Mouse (Mus musculus) heart, embryonic 16.5 days (tissue): ENCODE results near the gene Phldb2. TPM values are rescaled to one million over a fixed set of nuclear protein-coding genes. Genes with fewer than 3 reads are reported as not detected.

Experiments used
- ATAC-seq: fragments of 200-750 bp; cut with Nextera tagmentation; replicated peaks from 2 replicates; pipeline ENCODE4 v1.8.0; 2017; ENCODE audit warnings: moderate number of reproducible peaks; ENCODE audit not compliant: insufficient read depth, low FRiP score; ENCODE audit errors: extremely low read depth
- H3K27ac ChIP-seq: fragments of 300-500 bp; sonication (generic); 2 replicates; pipeline ENCODE4 v1.5.1; 2014; ENCODE audit warnings: mild to moderate bottlenecking, low read length, control low read depth, moderate library complexity
- H3K27me3 ChIP-seq: fragments of 300-500 bp; sonication (generic); 2 replicates; pipeline ENCODE4 v1.6.1; 2014; ENCODE audit warnings: low read length, mixed read lengths; ENCODE audit not compliant: control insufficient read depth, insufficient read depth
- H3K36me3 ChIP-seq: fragments of 300-500 bp; sonication (generic); 2 replicates; pipeline ENCODE4 v1.6.1; 2014; ENCODE audit not compliant: control insufficient read depth, insufficient read depth
- H3K4me1 ChIP-seq: fragments of 300-500 bp; sonication (generic); 2 replicates; pipeline ENCODE4 v1.6.1; 2014; ENCODE audit warnings: low read length, mixed read lengths; ENCODE audit not compliant: control insufficient read depth, insufficient read depth
- H3K4me2 ChIP-seq: fragments of 300-500 bp; sonication (generic); 2 replicates; pipeline ENCODE4 v1.6.1; 2014; ENCODE audit warnings: low read depth, mild to moderate bottlenecking, control low read depth, low read length
- H3K4me3 ChIP-seq: fragments of 300-500 bp; sonication (generic); 2 replicates; pipeline ENCODE4 v1.5.1; 2014; ENCODE audit warnings: mild to moderate bottlenecking, control low read depth, low read length
- H3K9ac ChIP-seq: fragments of 300-500 bp; sonication (generic); 2 replicates; pipeline ENCODE4 v1.6.1; 2014; ENCODE audit warnings: low read length, control low read depth
- H3K9me3 ChIP-seq: fragments of 300-500 bp; sonication (generic); replicated peaks from 2 replicates; pipeline ENCODE4 v1.6.1; 2016; ENCODE audit warnings: low read length; ENCODE audit not compliant: control insufficient read depth
- WGBS: fragments of 180-500 bp; shearing (Covaris S2); extraction: QIAGEN DNeasy Blood & Tissue Kit; methylation state at CpG from one replicate; pipeline ENCODE4 v1.1.7; 2014; 5-methylcytosine and 5-hydroxymethylcytosine counted together
- polyA plus RNA-seq: library from polyadenylated mRNA; unstranded; fragments of >200 nt; fragmentation: Nextera tagmentation; extraction: Ambion mirVana; gene quantifications from 2 replicates; pipeline ENCODE4 v1.2.1, GENCODE M21; 2015

The Phldb2 gene
- polyA plus RNA-seq, 1 experiment from 2014 or later: 38.3 TPM

GRCm38 (mm10) chr16:45890471-45891200 lies 62.8 kb downstream of the Phldb2 start:
- 76% methylated on average over 4 of the region's 4 CpGs for WGBS
- Histone ChIP-seq H3K4me3 (no peak overlapping the region), H3K27me3 (no peaks in the 10 kb centered on the region), H3K27ac (no peak overlapping the region), H3K4me1 (peaks cover 19% of the 10 kb centered on the region), H3K9ac (no peak overlapping the region), H3K36me3 (no peaks in the 10 kb centered on the region), H3K9me3 (no peaks in the 10 kb centered on the region), H3K4me2 (no peak overlapping the region)
- no peak for ATAC-seq

GRCm38 (mm10) chr16:45889636-45890035 lies 63.8 kb downstream of the Phldb2 start:
- peaks cover 23% of the 10 kb centered on the region for H3K4me1 ChIP-seq
- H3K27me3 ChIP-seq: no peaks in the 10 kb centered on the region
- no peak for ATAC-seq
- no peaks in the 10 kb centered on the region for H3K9me3 ChIP-seq
- H3K36me3 ChIP-seq: no peaks in the 10 kb centered on the region
- WGBS: 56% methylated on average over 4 of the region's 4 CpGs
- no peak overlapping the region for H3K4me2 ChIP-seq
- H3K27ac ChIP-seq: no peak overlapping the region
- H3K4me3 ChIP-seq: no peak overlapping the region
- H3K9ac ChIP-seq: no peak overlapping the region

GRCm38 (mm10) chr16:45886599-45886998 lies 66.8 kb downstream of the Phldb2 start:
- Histone ChIP-seq H3K27ac (no peak overlapping the region), H3K4me3 (no peak overlapping the region), H3K4me1 (peaks cover 10% of the 10 kb centered on the region), H3K4me2 (no peak overlapping the region), H3K36me3 (no peaks in the 10 kb centered on the region), H3K9me3 (no peaks in the 10 kb centered on the region), H3K9ac (no peak overlapping the region), H3K27me3 (no peaks in the 10 kb centered on the region)
- 40% methylated on average over 5 of the region's 5 CpGs for WGBS
- ATAC-seq: no peak

GRCm38 (mm10) chr16:45884194-45884593 lies 69.2 kb downstream of the Phldb2 start:
- no peak overlapping the region for H3K4me3 ChIP-seq
- no peaks in the 10 kb centered on the region for H3K9me3 ChIP-seq
- H3K9ac ChIP-seq: no peak overlapping the region
- no peak overlapping the region for H3K27ac ChIP-seq
- H3K4me1 ChIP-seq: peaks cover 12% of the 10 kb centered on the region
- no peaks in the 10 kb centered on the region for H3K36me3 ChIP-seq
- WGBS: 83% methylated on average over 2 of the region's 2 CpGs
- no peaks in the 10 kb centered on the region for H3K27me3 ChIP-seq
- no peak for ATAC-seq
- H3K4me2 ChIP-seq: no peak overlapping the region

GRCm38 (mm10) chr16:45881177-45881832 lies 72.1 kb downstream of the Phldb2 start:
- Histone ChIP-seq H3K27me3 (no peaks in the 10 kb centered on the region), H3K4me1 (peaks cover 16% of the 10 kb centered on the region), H3K9ac (no peak overlapping the region), H3K27ac (peak overlapping the region; percentile 87), H3K4me2 (no peak overlapping the region), H3K4me3 (no peak overlapping the region), H3K36me3 (no peaks in the 10 kb centered on the region), H3K9me3 (no peaks in the 10 kb centered on the region)
- 32% methylated on average over 7 of the region's 7 CpGs for WGBS
- ATAC-seq: peak; percentile 91

GRCm38 (mm10) chr16:45880101-45880751 lies 73.2 kb downstream of the Phldb2 start:
- no peak overlapping the region for H3K9ac ChIP-seq
- no peaks in the 10 kb centered on the region for H3K27me3 ChIP-seq
- H3K4me2 ChIP-seq: no peak overlapping the region
- H3K4me1 ChIP-seq: peaks cover 9% of the 10 kb centered on the region; the same call in 1 of the 2 replicates
- H3K27ac ChIP-seq: no peak overlapping the region
- WGBS: 87% methylated on average over 6 of the region's 6 CpGs
- H3K4me3 ChIP-seq: no peak overlapping the region
- H3K36me3 ChIP-seq: no peaks in the 10 kb centered on the region
- no peak for ATAC-seq
- H3K9me3 ChIP-seq: no peaks in the 10 kb centered on the region

GRCm38 (mm10) chr16:45877739-45878138 lies 75.7 kb downstream of the Phldb2 start:
- no peak for ATAC-seq

GRCm38 (mm10) chr16:45877171-45877570 lies 76.2 kb downstream of the Phldb2 start:
- Histone ChIP-seq H3K27ac (peak overlapping the region; percentile 51; the same call in 1 of the 2 replicates), H3K27me3 (no peaks in the 10 kb centered on the region), H3K4me3 (no peak overlapping the region), H3K9me3 (no peaks in the 10 kb centered on the region), H3K36me3 (no peaks in the 10 kb centered on the region), H3K9ac (no peak overlapping the region), H3K4me1 (peaks cover 14% of the 10 kb centered on the region), H3K4me2 (no peak overlapping the region)
- 63% methylated on average over 5 of the region's 5 CpGs for WGBS
- no peak for ATAC-seq

More at GRCm38 (mm10) chr16:45877739-45878138, 75.7 kb downstream of the Phldb2 start:
- H3K9ac ChIP-seq: no peak overlapping the region
- no peaks in the 10 kb centered on the region for H3K36me3 ChIP-seq
- no peak overlapping the region for H3K4me3 ChIP-seq
- H3K4me1 ChIP-seq: peaks cover 14% of the 10 kb centered on the region
- H3K4me2 ChIP-seq: no peak overlapping the region
- 73% methylated on average over 1 of the region's 1 CpGs for WGBS
- H3K9me3 ChIP-seq: no peaks in the 10 kb centered on the region
- no peaks in the 10 kb centered on the region for H3K27me3 ChIP-seq
- no peak overlapping the region for H3K27ac ChIP-seq

- Histone ChIP-seq H3K4me2 (no peak overlapping the region; the same call in 1 of the 2 replicates), H3K36me3 (no peaks in the 10 kb centered on the region), H3K9ac (no peak overlapping the region), H3K4me1 (peaks cover 19% of the 10 kb centered on the region), H3K27ac (peak overlapping the region; percentile 66), H3K9me3 (no peaks in the 10 kb centered on the region), H3K27me3 (no peaks in the 10 kb centered on the region), H3K4me3 (no peak overlapping the region)
- WGBS: 28% methylated on average over 4 of the region's 4 CpGs
- peak; percentile 93 for ATAC-seq
Measured at GRCm38 (mm10) chr16:45873397-45873796, 80.0 kb downstream of the Phldb2 start.
